Mouse (Mus musculus) limb, embryonic 12.5 days (tissue): ENCODE measurements around the gene Gm11992. TPM values are rescaled to one million over a fixed set of nuclear protein-coding genes. Genes with fewer than 3 reads are reported as not detected.

Experiments used
- ATAC-seq: fragments of 200-750 bp; cut with Nextera tagmentation; 2 replicates; pipeline ENCODE4 v1.8.0; 2017; ENCODE audit warnings: low read depth, moderate TSS enrichment; ENCODE audit not compliant: insufficient number of reproducible peaks, insufficient read depth, low FRiP score, low TSS enrichment
- H3K27ac ChIP-seq: fragments of 300-500 bp; sonication (generic); 2 replicates; pipeline ENCODE4 v1.5.1; 2016; ENCODE audit warnings: mild to moderate bottlenecking, moderate library complexity
- H3K27me3 ChIP-seq: fragments of 300-500 bp; sonication (generic); 2 replicates; pipeline ENCODE4 v1.6.1; 2016; ENCODE audit warnings: mild to moderate bottlenecking, moderate library complexity
- H3K36me3 ChIP-seq: fragments of 300-500 bp; sonication (generic); 2 replicates; pipeline ENCODE4 v1.6.1; 2016; ENCODE audit warnings: mild to moderate bottlenecking, moderate library complexity
- H3K4me1 ChIP-seq: fragments of 300-500 bp; sonication (generic); replicated peaks from 2 replicates; pipeline ENCODE4 v1.6.1; 2016
- H3K4me2 ChIP-seq: fragments of 300-500 bp; sonication (generic); 2 replicates; pipeline ENCODE4 v1.6.1; 2016; ENCODE audit warnings: mild to moderate bottlenecking, moderate library complexity
- H3K4me3 ChIP-seq: fragments of 300-500 bp; sonication (generic); replicated peaks from 2 replicates; pipeline ENCODE4 v1.5.1; 2016; ENCODE audit warnings: mild to moderate bottlenecking
- H3K9ac ChIP-seq: fragments of 300-500 bp; sonication (generic); replicated peaks from 2 replicates; pipeline ENCODE4 v1.6.1; 2016; ENCODE audit warnings: mild to moderate bottlenecking, moderate library complexity
- H3K9me3 ChIP-seq: fragments of 300-500 bp; sonication (generic); 2 replicates; pipeline ENCODE4 v1.6.1; 2016; ENCODE audit warnings: mild to moderate bottlenecking, moderate library complexity
- WGBS: fragments of 180-500 bp; shearing (Covaris S2); methylation state at CpG from one replicate; pipeline ENCODE4 v1.1.7; 2016; 5-methylcytosine and 5-hydroxymethylcytosine counted together
- polyA plus RNA-seq: library from polyadenylated mRNA; unstranded; fragments of >200 nt; fragmentation: Nextera tagmentation; extraction: Ambion mirVana; gene quantifications from 2 replicates; pipeline ENCODE4 v1.2.1, GENCODE M21; 2016

Gene Gm11992
- polyA plus RNA-seq, 1 experiment from 2014 or later: 0.09 TPM

GRCm38 (mm10) chr11:9046546-9046945, 1.8 kb upstream of the Gm11992 start:
- no peak overlapping the region for H3K4me3 ChIP-seq
- WGBS: 81% methylated on average over 2 of the region's 2 CpGs

GRCm38 (mm10) chr11:9047044-9047443, 1.4 kb upstream of the Gm11992 start:
- Histone ChIP-seq H3K36me3 (no peaks in the 10 kb centered on the region), H3K27ac (no peak overlapping the region), H3K9me3 (no peaks in the 10 kb centered on the region), H3K9ac (no peak overlapping the region), H3K27me3 (peaks cover 35% of the 10 kb centered on the region), H3K4me1 (peaks cover 6% of the 10 kb centered on the region; the same call in 1 of the 2 replicates), H3K4me3 (no peak overlapping the region), H3K4me2 (no peak overlapping the region)
- ATAC-seq: no peak
- 83% methylated on average over 5 of the region's 5 CpGs for WGBS

More at GRCm38 (mm10) chr11:9046546-9046945, 1.8 kb upstream of the Gm11992 start:
- Histone ChIP-seq H3K9me3 (no peaks in the 10 kb centered on the region), H3K4me1 (peaks cover 6% of the 10 kb centered on the region; the same call in 1 of the 2 replicates), H3K9ac (no peak overlapping the region), H3K36me3 (no peaks in the 10 kb centered on the region), H3K27ac (no peak overlapping the region), H3K4me2 (no peak overlapping the region), H3K27me3 (peaks cover 31% of the 10 kb centered on the region)
- no peak for ATAC-seq

- H3K9ac ChIP-seq: peak within 1 kb of the TSS; percentile 42; the same call in 1 of the 2 replicates
- peaks cover 38% of the 10 kb centered on the region for H3K27me3 ChIP-seq
- peak within 1 kb of the TSS; percentile 88 for H3K4me2 ChIP-seq
- H3K4me3 ChIP-seq: peak within 1 kb of the TSS; percentile 51
- no peaks in the 10 kb centered on the region for H3K9me3 ChIP-seq
- H3K36me3 ChIP-seq: no peaks in the 10 kb centered on the region
- WGBS: under 1% methylated on average over 18 of the region's 18 CpGs
- H3K4me1 ChIP-seq: peaks cover 6% of the 10 kb centered on the region; the same call in 1 of the 2 replicates
- ATAC-seq: no peak; the same call in 1 of the 2 replicates
- no peak within 1 kb of the TSS for H3K27ac ChIP-seq
These were observed 288 bp downstream of the Gm11992 start, which contains the start of gene Sun3 for GRCm38 (mm10) chr11:9048703-9049060. Gene Sun3 (minus strand): TSS chr11:9048991.

GRCm38 (mm10) chr11:9050241-9050640, 1.8 kb downstream of the Gm11992 start:
- peaks cover 38% of the 10 kb centered on the region for H3K27me3 ChIP-seq
- H3K4me3 ChIP-seq: no peak overlapping the region
- H3K9ac ChIP-seq: no peak overlapping the region
- H3K36me3 ChIP-seq: no peaks in the 10 kb centered on the region
- ATAC-seq: no peak
- no peak overlapping the region for H3K4me2 ChIP-seq
- H3K4me1 ChIP-seq: peaks cover 6% of the 10 kb centered on the region; the same call in 1 of the 2 replicates
- H3K27ac ChIP-seq: no peak overlapping the region
- no peaks in the 10 kb centered on the region for H3K9me3 ChIP-seq
- WGBS: 77% methylated on average over 4 of the region's 4 CpGs

GRCm38 (mm10) chr11:9051895-9052294, 3.5 kb downstream of the Gm11992 start:
- Histone ChIP-seq H3K36me3 (no peaks in the 10 kb centered on the region), H3K27me3 (peaks cover 38% of the 10 kb centered on the region), H3K9ac (no peak overlapping the region), H3K9me3 (no peaks in the 10 kb centered on the region), H3K4me1 (peaks cover 6% of the 10 kb centered on the region; the same call in 1 of the 2 replicates), H3K4me3 (no peak overlapping the region), H3K4me2 (no peak overlapping the region), H3K27ac (no peak overlapping the region)
- 69% methylated on average over 2 of the region's 2 CpGs for WGBS
- ATAC-seq: no peak

GRCm38 (mm10) chr11:9056937-9057336, 8.5 kb downstream of the Gm11992 start:
- H3K36me3 ChIP-seq: no peaks in the 10 kb centered on the region
- no peak for ATAC-seq
- no peak overlapping the region for H3K9ac ChIP-seq
- no peaks in the 10 kb centered on the region for H3K4me1 ChIP-seq
- 83% methylated on average over 2 of the region's 2 CpGs for WGBS
- H3K9me3 ChIP-seq: no peaks in the 10 kb centered on the region
- peaks cover 3% of the 10 kb centered on the region; the same call in 1 of the 2 replicates for H3K27me3 ChIP-seq
- no peak overlapping the region for H3K27ac ChIP-seq
- no peak overlapping the region for H3K4me3 ChIP-seq
- H3K4me2 ChIP-seq: no peak overlapping the region

- no peak overlapping the region for H3K4me3 ChIP-seq
- H3K9me3 ChIP-seq: no peaks in the 10 kb centered on the region
- no peak overlapping the region for H3K4me2 ChIP-seq
- no peak for ATAC-seq
- H3K27me3 ChIP-seq: no peaks in the 10 kb centered on the region; the same call in 1 of the 2 replicates
- no peak overlapping the region for H3K27ac ChIP-seq
- H3K4me1 ChIP-seq: no peaks in the 10 kb centered on the region
- H3K9ac ChIP-seq: no peak overlapping the region
- 91% methylated on average over 4 of the region's 4 CpGs for WGBS
- H3K36me3 ChIP-seq: no peaks in the 10 kb centered on the region
These were observed 9.3 kb downstream of the Gm11992 start for GRCm38 (mm10) chr11:9057711-9058110.

GRCm38 (mm10) chr11:9060029-9060428, 11.6 kb downstream of the Gm11992 start:
- Histone ChIP-seq H3K4me3 (no peak overlapping the region), H3K9ac (no peak overlapping the region), H3K27me3 (no peaks in the 10 kb centered on the region; the same call in none of the 2 replicates), H3K27ac (no peak overlapping the region), H3K36me3 (no peaks in the 10 kb centered on the region), H3K4me1 (no peaks in the 10 kb centered on the region), H3K4me2 (no peak overlapping the region), H3K9me3 (no peaks in the 10 kb centered on the region)
- 69% methylated on average over 1 of the region's 1 CpGs for WGBS
- no peak for ATAC-seq

- no peaks in the 10 kb centered on the region for H3K4me1 ChIP-seq
- ATAC-seq: no peak
- no peak overlapping the region for H3K4me3 ChIP-seq
- 30% methylated on average over 5 of the region's 5 CpGs for WGBS
- no peak overlapping the region for H3K9ac ChIP-seq
- H3K4me2 ChIP-seq: no peak overlapping the region
- H3K9me3 ChIP-seq: no peaks in the 10 kb centered on the region
- H3K27me3 ChIP-seq: no peaks in the 10 kb centered on the region; the same call in none of the 2 replicates
- H3K27ac ChIP-seq: no peak overlapping the region
- H3K36me3 ChIP-seq: no peaks in the 10 kb centered on the region
These were observed 12.1 kb downstream of the Gm11992 start for GRCm38 (mm10) chr11:9060484-9060883.

GRCm38 (mm10) chr11:9076444-9076843, 28.1 kb downstream of the Gm11992 start:
- no peak overlapping the region for H3K27ac ChIP-seq
- H3K9ac ChIP-seq: no peak overlapping the region
- no peaks in the 10 kb centered on the region for H3K36me3 ChIP-seq
- no peak for ATAC-seq
- H3K4me2 ChIP-seq: no peak overlapping the region
- no peaks in the 10 kb centered on the region for H3K27me3 ChIP-seq
- no peak overlapping the region for H3K4me3 ChIP-seq
- no peaks in the 10 kb centered on the region for H3K9me3 ChIP-seq
- WGBS: 90% methylated on average over 3 of the region's 3 CpGs
- H3K4me1 ChIP-seq: no peaks in the 10 kb centered on the region

- WGBS: 67% methylated on average over 2 of the region's 2 CpGs
- no peak for ATAC-seq
- H3K4me2 ChIP-seq: no peak overlapping the region
These were observed 64.8 kb downstream of the Gm11992 start for GRCm38 (mm10) chr11:9113189-9113588.

More at GRCm38 (mm10) chr11:9113189-9113588, 64.8 kb downstream of the Gm11992 start:
- peaks cover 16% of the 10 kb centered on the region for H3K4me1 ChIP-seq
- no peak overlapping the region for H3K4me3 ChIP-seq
- H3K36me3 ChIP-seq: no peaks in the 10 kb centered on the region
- H3K9ac ChIP-seq: no peak overlapping the region
- H3K27me3 ChIP-seq: peaks cover 50% of the 10 kb centered on the region
- H3K9me3 ChIP-seq: no peaks in the 10 kb centered on the region
- no peak overlapping the region for H3K27ac ChIP-seq
